Mouse (Mus musculus): ENCODE measurements around the gene Cfap73.

The Cfap73 gene

DNA sequence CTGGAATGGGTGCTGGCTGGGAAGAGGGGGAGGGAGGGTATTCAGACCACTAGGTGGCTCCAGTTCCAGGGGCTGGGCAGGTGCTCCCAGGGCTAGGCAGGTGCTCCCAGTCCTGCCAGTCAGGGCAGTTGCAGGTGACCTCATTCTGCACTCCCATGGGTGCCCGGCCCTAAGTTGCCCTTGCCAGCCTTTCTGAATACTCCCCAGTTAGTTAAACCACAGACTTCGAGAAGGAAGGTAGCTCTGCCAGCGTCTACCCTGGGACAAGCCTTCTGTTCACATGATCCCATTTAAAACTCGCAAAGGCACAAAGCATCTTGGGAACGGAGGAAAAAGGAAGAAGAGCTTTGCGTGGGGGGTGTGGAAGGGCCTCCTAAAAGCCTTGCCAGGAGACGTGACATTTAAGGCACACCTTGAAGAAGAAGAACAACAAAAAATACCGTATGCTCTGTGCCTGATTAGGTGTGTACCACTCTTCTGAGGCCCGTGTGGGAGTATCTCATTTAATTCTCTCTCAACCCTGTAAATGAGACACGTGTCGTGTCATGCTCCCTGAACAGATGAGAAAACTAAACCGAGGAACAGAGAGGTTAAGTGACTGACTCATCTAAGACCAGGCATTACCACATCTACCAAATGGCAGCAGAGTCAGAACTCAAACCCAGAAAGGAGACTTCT lies 13.9 kb upstream of the Cfap73 start:
- no peak for DNase-seq (ENCODE audit: low spot score in 2 of 2)

DNA sequence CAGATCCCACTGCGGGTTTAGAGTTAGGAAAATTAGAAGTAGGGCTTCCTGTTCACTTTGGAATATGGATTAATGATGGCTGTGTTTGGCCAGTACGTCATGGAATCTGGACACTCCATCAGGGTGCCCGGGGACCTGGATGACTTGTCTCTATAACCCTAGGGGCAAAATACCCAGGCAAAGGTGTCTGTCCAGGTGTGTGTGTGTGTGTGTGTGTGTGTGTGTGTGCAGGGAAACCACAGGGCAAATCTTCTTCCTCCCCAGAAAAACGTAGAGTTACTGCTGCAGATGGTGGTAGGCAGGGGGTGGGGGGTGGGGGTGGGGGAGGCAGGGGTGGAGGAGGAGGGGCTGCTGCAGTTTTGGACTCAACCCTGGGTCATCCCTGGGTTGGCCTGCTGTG lies 13.3 kb upstream of the Cfap73 start:
- DNase-seq (ENCODE audit: low spot score in 2 of 2), result no peak

DNA sequence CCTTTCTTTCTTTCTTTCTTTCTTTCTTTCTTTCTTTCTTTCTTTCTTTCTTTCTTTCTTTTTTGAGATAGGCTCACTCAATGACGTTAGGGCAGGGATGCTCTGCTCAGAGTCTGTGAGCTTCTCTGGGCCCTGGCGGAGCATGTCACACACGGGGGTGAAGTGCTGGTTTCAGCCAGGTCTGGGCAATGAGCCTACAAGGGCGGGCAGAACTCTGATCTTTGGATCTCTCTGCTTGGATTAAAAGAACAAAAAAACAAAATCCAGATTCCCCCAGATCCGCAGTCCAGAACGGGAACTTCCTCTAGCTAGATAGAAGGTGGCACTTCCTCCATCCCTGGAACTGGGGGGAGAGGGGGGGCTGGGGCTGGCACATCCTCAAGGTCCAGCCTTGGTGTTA lies 11.8 kb upstream of the Cfap73 start:
- no peak for DNase-seq (ENCODE audit: low spot score in 2 of 2)

DNA sequence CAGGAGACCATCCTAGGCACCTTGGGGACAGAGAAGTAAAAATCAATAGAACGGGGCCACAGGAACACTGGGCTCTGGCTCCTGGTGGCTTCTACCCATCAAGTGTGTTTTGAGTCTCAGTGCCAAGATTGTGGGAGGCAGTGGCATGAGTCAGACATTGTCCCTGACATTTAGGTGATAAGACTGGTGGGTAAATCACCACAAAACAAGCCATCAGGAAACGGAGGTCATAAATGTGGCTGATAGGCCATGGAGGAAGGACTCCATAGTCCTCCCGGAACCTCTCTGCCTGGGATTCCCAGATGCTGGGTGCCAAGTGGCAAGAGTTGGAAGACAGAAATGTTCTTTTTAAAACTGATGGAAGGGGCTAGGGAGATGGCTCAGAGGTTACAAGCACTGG lies 10.2 kb upstream of the Cfap73 start:
- DNase-seq (ENCODE audit: low spot score in 2 of 2), result no peak

DNA sequence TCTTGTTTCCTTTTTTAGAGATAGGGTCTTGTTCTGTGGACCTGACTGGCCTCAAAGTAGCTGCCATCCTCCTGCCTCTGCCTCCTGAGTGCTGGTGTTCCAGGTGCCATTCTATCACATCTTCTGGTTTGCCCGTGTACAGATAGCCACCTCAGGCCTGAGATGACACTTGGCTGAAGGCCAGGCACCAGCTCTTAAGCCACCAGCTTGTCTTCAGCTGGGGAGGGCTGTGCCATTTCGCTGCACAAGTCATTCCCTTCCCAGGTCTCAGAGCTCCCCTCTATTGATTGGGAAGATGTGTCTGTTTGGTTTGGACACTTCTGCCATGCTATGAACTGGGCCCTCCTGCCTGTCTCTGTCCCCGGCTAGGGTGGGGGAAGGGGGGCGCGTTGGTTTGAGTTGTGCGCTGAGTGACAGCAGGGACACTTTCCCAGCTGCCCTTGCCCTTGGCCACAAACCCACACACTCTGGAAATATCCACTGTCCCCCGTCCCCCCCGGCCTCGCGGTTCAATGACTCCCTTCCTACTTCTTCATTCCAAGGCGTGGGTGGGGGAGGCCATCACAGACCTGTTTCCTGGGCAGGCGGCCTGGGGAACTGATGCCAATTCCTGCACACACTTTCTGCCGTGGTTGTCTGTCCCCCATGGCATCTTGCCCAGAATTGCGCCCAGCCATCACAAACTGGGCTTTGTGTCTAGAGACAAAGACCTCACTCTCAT lies 9.5 kb upstream of the Cfap73 start:
- no peak for DNase-seq (ENCODE audit: low spot score in 2 of 2)

DNA sequence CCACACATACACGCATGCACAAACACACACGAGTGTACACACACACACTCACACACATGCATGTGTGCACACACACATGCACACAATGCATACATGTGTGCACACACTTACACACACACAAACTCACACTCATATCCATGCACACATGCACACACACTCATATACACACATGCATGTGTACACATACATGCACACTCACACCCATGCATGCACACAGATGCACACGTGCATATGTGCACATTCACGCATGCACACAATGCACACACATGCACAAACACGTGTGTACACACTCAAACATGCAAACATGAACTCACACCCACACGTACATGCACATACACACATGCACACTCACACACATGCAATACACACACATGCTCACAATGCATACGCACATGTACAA lies 6.1 kb upstream of the Cfap73 start:
- DNase-seq (ENCODE audit: low spot score in 2 of 2), result no peak

DNA sequence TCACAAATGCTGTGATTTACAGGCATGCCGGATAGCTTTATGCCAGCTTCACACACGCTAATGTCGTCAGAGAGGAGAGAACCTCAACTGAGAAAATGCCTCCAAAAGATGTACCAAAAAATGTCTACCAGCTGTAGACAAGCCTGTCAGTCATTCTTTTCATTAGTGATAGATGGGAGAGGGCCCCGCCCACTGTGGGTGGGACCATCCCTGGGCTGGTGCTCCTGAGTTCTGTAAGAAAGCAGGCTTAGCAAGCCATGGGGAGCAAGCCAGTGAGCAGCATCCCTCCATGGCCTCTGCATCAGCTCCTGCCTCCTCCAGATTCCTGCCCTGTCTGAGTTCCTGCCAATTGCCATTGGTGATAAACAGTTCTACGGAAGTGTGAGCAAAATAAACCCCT lies 1.6 kb upstream of the Cfap73 start:
- no peak for DNase-seq (ENCODE audit: low spot score in 2 of 2)

DNA sequence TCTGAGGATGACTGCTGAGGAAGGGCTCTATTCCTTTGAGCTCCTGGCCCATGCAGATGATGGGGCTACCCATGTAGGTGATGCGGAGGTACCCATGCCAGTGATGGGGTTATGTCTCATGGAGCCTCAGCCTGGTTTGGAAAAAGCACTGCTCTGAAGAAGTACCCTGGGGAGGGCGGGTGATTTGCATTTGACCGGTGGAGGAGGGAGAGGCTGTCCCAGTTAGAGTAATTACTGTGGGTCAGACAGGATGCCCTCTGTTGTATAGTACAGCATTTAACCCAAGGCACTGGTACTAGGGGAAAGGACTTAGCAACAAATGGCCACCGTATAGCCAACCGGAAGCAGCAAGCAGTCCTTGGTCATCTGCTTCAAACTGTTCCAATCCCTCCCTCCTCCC lies 825 bp upstream of the Cfap73 start:
- DNase-seq (ENCODE audit: low spot score in 2 of 2), result no peak

DNA sequence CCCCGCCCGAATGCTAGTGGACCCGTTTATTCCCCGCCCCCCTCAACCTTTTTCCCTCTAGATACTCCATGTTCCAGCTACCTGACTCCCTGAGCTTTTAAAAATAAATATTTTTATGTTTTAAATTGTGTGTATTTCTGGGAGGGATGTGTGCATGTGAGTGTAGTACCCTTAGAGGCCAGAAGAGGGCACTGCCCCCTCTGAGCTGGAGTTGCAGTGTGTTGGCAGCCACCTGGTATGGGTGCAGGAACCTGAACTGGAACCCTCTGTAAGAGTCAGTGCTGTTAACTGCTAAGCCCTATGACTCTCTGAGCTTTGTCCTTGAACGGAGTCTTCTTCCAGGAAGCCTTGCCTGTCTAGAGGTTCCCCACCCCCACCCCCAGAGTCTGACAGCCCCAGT lies 2.1 kb downstream of the Cfap73 start:
- no peak for DNase-seq (ENCODE audit: low spot score in 2 of 2)

DNA sequence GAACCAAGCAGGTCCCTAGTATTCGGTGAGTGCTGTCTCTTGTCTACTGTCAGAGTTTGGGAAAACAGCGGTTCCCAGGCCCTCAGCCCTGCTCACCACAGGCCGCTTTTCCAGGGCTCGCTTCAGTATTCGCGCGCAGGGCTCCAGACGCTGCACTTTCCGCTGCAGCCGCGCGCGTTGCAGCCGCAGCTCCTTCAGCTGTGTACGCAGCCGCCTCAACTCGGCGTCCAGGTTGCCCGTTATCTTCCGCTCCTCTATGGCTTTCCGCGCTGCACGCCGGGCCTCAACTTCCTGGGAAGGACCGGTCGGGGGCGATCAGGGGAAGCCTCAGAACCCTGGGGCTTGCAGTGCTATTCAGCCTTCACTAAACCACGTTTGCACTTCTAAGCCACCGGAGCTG lies 2.9 kb downstream of the Cfap73 start:
- DNase-seq (ENCODE audit: low spot score in 2 of 2), result no peak

DNA sequence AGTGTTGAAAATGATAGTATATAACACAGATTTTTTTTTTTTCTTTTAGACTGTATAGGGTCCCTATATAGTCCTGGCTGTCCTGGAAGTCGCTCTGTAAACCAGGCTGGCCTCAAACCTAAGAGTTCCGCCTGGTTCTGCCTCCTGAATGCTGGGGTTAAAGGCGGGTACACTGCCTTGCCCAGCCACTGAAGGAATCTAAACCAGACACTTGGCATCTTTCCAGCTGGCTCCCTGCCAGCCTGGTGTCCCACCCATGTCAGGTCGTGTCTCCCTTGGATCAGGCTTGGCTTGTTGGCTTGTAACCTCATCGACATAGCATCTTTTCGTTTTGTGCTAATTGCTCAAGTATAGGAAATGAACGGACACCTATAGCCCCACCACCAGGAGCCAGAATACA lies 5.4 kb downstream of the Cfap73 start:
- DNase-seq (ENCODE audit: low spot score in 2 of 2), result peak in 1 of 2 experiments; percentile 53

DNA sequence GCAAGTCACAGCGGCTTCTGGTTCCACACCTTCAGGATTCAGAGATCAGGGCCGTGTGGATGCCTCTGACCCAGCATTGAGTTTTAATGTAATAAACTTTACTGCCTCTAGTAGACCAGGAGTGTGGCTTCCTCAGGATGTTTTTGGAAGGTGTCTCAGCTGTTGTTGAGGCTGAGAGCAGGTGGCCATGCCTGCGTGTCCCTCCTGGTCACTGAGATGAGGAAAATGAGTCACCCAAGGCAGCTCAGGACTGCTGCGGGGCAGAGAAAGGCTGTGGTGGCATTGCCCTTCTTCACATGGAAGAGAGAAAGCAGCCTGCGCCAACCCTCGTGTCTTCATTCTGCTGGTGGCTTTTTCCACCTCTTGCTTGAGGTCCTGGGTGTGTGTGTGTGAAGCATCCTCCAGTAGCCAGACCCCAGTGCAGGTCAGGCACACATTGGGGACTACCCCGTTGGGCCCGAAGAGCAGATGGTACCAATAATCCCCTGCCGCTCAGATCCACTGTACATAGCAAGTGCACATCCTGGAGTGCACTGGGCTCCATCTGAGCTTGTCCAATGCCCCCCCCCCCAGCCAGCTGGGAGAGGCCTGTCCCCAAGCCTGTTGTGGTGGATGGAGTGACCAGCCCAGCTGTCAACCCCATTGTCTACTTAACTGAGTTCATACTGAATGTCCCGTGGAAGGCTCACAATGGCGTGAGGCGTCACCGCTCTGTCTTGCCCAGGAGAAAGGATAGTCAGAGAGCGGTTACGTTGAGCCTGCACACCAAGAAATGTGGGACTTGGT lies 6.3 kb downstream of the Cfap73 start:
- DNase-seq (ENCODE audit: low spot score in 2 of 2), result no peak

DNA sequence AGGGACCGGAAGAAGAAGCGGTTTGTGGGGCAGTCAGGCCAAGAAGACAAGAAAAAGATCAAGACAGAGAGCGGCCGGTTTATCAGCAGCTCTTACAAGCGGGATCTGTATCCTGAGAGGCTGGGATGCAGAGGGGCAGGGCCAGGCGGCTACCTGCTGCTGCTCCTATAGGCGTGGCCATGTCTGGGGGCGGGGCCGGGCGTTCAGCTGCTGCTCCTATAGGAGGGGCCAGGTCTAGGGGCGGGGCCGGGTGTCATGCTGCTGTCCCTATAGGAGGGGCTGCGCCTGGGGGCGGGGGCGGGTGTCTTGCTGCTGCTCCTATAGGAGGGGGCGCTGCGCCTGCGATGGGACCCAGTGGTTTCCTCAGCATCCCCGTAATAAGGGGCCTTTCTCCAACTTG lies 7.6 kb downstream of the Cfap73 start:
- DNase-seq (ENCODE audit: low spot score in 2 of 2), result no peak

DNA sequence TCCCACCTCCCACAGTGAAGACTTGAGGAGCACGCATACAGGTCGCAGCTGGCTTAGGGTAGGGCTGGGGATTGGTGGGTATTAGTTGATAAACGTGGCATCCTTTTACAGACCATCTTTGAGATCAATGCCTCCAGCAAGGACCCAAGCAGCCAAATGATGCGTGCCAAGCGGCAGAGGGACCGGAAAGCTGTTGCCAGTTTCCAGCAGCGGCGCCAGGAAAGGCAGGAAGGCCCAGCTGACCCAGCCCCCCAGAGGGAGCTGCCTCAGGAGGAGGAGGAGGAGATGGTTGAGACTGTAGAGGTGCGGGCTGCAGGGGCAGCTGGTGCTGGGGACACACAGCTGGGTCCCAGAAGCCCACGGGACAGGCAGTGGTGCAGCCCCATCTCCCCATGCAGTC lies 9.6 kb downstream of the Cfap73 start:
- DNase-seq (ENCODE audit: low spot score in 2 of 2), result no peak

DNA sequence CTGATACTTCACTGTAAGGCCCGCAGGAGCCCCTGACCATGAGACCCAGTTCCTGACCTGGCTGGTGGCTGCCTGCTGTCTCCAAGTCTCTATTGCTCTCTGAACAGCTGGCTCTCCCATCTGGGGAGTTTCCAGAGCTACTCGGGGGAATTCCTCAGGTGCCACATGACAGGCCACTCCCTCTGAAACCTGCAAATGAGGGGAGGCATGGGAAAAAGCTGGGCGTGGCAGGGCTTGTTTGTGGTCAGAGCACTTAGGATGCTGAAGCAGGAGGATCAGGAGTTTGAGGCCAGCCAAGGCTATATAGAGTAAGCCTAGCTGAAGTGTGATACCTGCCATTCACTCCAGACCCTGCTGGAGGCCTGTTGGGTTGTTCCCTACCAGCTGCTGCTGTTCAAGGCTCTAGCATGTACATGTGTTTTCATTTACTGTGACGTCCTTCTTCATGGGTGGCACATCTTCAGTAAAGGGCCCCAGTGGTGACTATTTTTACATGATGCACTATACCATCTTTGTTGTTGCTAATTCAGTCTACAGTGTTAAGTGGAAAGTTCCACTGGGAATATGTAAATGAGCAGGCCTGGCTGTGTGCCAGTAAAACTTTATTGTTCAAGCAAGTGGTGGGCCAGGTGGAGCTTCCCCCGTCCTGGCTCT lies 11.7 kb downstream of the Cfap73 start:
- no peak for DNase-seq (ENCODE audit: low spot score in 2 of 2)

DNA sequence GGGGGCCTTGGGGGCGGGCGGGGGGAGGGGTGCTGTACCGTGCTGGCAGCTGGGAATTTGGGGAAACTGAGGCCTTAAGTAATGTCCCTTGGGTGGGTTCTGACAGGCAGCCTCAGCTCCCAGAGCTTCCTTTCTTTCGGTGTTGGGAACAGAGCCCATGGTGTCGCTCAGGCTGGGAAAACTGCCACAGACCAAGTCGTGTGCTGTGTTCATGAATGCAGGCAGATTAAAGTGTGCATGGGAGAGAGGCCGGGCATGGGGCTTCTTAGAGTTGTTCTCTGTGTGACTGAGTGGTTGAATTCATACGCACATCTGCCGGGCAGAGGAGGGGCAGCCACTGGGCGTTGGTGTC lies 12.2 kb downstream of the Cfap73 start:
- DNase-seq (ENCODE audit: low spot score in 2 of 2), result no peak

DNA sequence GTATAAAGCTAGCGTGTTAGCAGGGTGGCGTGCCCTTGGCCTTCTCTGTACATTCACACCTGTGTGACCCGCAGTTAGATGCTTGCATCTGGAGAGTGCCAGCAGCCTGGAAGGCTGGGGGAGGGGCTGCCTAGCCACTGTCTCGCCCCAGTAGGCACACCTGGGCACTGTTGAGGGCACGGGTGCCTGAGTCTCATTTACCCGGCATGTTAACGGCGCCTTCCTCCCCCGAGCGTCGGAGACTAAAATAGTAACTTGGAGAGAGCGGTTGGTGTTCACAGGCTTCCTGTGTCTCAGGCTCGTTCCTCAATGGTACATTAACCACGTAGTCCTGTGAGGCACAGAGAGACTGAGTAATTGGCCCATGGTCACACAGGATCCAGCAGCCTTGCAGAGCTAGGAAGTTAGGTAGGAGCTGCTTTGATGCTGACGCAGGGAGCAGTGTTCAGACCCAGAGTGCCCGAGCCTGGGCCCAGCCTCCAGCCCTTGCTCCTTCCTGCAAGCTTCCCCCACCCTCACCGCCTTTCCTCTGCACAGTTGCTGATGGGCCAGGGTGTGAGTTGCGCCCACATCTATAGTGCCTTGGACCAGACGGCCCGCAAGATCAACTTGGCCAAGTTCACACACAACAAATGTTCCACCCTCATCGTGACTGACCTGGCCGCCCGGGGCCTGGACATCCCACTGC lies 12.8 kb downstream of the Cfap73 start:
- DNase-seq (ENCODE audit: low spot score in 2 of 2), result no peak

DNA sequence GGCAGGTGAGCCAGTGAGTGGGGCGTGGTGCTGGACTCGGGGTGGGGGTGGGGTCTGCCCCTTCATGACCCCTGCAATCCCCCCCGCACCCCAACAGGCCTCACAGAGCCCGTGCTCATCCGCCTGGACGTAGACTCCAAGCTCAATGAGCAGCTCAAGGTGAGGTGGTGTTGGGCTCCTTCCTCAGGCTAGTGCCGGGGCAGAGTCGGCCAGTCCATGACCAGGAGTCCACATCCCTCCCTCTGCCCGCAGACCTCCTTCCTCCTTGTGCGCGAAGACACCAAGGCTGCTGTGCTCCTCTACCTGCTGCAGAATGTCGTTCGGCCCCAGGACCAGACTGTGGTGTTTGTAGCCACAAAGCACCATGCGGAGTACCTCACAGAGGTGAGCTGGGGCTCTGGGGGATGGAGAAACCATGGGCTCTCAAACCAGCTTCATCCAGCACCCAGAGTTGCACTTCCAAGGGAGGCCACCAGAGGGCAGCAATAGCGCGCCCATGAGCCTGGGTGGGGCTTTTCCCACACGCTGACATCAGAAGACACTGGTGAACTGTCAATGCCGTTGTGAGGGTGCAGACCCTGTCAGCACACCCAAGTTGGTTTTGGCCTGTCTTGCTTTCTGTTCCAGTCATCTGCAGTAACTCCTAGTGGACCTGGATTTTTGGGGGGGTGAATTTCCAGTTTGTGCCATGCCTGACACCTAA lies 13.5 kb downstream of the Cfap73 start:
- peak; percentile 89 to 90 for DNase-seq (ENCODE audit: low spot score in 2 of 2)

DNA sequence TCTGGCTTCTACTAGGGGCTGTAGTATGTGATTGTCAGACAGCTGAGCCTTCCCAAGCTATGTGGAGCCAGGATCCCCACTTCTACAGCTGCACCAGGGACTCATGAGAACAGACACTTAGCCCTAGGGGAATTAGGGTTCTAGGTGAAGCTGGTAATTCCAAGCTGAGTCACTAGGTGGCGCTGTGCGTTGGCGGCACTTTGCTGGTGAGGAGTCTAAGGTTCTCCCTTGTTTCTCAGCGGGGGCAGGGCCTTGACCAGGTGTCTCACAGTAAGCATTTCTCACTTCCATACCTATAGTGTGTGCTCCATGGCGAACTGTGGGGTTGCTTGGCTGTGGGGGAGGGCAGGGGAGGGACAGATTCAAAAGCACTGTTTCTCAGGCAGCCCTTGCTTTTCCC lies 14.8 kb downstream of the Cfap73 start:
- DNase-seq (ENCODE audit: low spot score in 2 of 2), result peak in 1 of 2 experiments; percentile 72

DNA sequence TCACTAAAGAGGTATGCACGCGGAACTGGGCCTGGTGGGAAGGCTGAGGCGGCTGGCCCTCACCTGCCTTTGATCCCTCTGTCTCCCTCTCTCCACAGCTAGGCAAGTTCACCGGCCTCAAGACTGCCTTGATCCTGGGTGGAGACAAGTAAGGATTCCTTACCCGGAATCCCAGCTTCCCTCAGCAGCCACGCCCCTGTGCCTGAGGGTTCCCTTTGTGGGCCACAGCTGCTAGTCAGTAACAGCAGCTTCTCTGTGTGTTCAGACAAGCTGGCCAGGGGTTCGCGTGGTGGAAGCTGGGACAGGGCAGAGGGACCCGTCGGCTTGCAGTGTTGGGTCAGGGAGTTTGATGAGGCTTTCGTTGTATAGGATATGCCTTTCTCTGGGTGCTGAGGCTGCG lies 15.3 kb downstream of the Cfap73 start:
- DNase-seq (ENCODE audit: low spot score in 2 of 2), result no peak

DNA sequence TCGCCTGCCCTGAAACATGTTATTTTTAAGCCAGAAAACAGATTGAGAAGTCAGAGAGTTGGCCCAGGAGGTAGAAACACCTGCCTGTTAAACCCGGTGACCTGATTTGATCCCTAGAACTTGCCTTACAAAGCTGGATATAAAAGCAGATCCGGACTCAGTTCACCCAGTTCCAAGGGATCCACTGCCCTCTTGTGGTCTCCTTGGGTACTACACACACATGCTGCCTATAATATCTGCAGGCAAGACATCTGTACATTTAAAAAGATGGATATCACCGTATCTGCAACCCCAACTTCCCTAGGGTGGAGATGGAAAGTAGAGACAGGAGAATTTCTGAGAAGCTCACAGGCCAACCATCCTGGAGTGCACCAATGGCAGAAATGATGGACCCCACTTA lies 18.1 kb downstream of the Cfap73 start:
- DNase-seq (ENCODE audit: low spot score in 2 of 2), result peak in 1 of 2 experiments; percentile 58

Measured in cerebellum, postnatal 4 days (tissue).